12 mouse cellular contexts compared by ENCODE assay signal in genomic region chr9:105697764-105698396, GRCm38 (mm10). TPM values are rescaled to one million over a fixed set of nuclear protein-coding genes. Genes with fewer than 3 reads are reported as not detected.
A peak's percentile ranks its signal among the peaks of the same experiment; 100 is the strongest.
DNase-seq lines count a peak whose midpoint lies in the region; ATAC-seq and TF ChIP-seq lines count a peak whose summit lies in the region.
"Had no signal": no experiment of that assay in that cellular context is flagged by ENCODE, and none has a peak within 500 bp of the region (broad histone marks: within the 10 kb centered on the region; RNA-seq: fewer than 3 reads in every experiment).

No protein-coding gene starts in this region.

- no peaks in the 10 kb centered on the region for H3K9me3 ChIP-seq in forebrain, postnatal 0 days (ENCODE audit: low read length)
- H3K9me3 ChIP-seq: liver, embryonic 13.5 days had no signal

- no peak for ATAC-seq in forebrain, postnatal 0 days

- DNase-seq in adrenal gland, adult 2 months: peak; percentile 31
- DNase-seq in adrenal gland, postnatal 4 days (ENCODE audit: low spot score in 2 of 2): no peak
- DNase-seq in brain, adult 2 months (ENCODE audit: low read depth, low spot score): peak; percentile 34
- DNase-seq in heart, postnatal 4 days: peak; percentile 64
- peak; percentile 46 for DNase-seq in lung, postnatal 14 days
- no peak for DNase-seq in cerebellum, postnatal 25 days
- DNase-seq in cerebellum, adult 2 months: no peak
- DNase-seq in forebrain, postnatal 0 days: no peak
- DNase-seq: embryo, embryonic 11 days; gastrocnemius, postnatal 25 days; liver, embryonic 13.5 days; thymus, postnatal 4 days had no signal

- TF ChIP-seq POLR2A in cerebellum, adult 2 months (IDR thresholded peaks at IDR 0.05; ENCODE audit: borderline replicate concordance, insufficient read depth, low read length): no peak

- WGBS in cerebellum, adult 2 months: 29% methylated on average over 9 of the region's 9 CpGs
- WGBS in forebrain, postnatal 0 days: 60% methylated on average over 9 of the region's 9 CpGs

- no peak overlapping the region for H3K27ac ChIP-seq in cerebellum, adult 2 months (ENCODE audit: insufficient read depth, low read length)
- no peak overlapping the region for H3K27ac ChIP-seq in forebrain, postnatal 0 days (ENCODE audit: low read depth, low read length)
- H3K27ac ChIP-seq: liver, embryonic 13.5 days had no signal

- TF ChIP-seq CTCF in cerebellum, adult 2 months (IDR thresholded peaks at IDR 0.05; ENCODE audit: borderline replicate concordance, insufficient read depth, low read depth, low read length): no peak
- TF ChIP-seq CTCF in forebrain, postnatal 0 days (IDR thresholded peaks at IDR 0.05; ENCODE audit: low read depth): no peak

- H3K4me2 ChIP-seq in forebrain, postnatal 0 days (ENCODE audit: low read depth): no peak overlapping the region
- H3K4me2 ChIP-seq: liver, embryonic 13.5 days had no signal

- H3K9ac ChIP-seq in forebrain, postnatal 0 days: no peak overlapping the region
- H3K9ac ChIP-seq: liver, embryonic 13.5 days had no signal

- H3K4me3 ChIP-seq in cerebellum, adult 2 months (replicated peaks; ENCODE audit: insufficient read depth, low read depth, low read length): no peak overlapping the region
- H3K4me3 ChIP-seq in forebrain, postnatal 0 days (ENCODE audit: low read depth, low read length): no peak overlapping the region
- H3K4me3 ChIP-seq: liver, embryonic 13.5 days had no signal

- no peaks in the 10 kb centered on the region for H3K4me1 ChIP-seq in cerebellum, adult 2 months (ENCODE audit: control insufficient read depth, insufficient read depth, low read length)
- 0 out of 2 replicates have a peak, but pooled peaks cover 4% of the 10 kb centered on the region for H3K4me1 ChIP-seq in forebrain, postnatal 0 days (ENCODE audit: insufficient read depth)
- H3K4me1 ChIP-seq: liver, embryonic 13.5 days had no signal

- no peaks in the 10 kb centered on the region for H3K27me3 ChIP-seq in cerebellum, adult 2 months (ENCODE audit: control insufficient read depth, insufficient read depth, low read length)
- no peaks in the 10 kb centered on the region for H3K27me3 ChIP-seq in forebrain, postnatal 0 days (ENCODE audit: insufficient read depth, low read length)
- H3K27me3 ChIP-seq: liver, embryonic 13.5 days had no signal

- H3K36me3 ChIP-seq in forebrain, postnatal 0 days (ENCODE audit: insufficient read depth): no peaks in the 10 kb centered on the region
- H3K36me3 ChIP-seq: liver, embryonic 13.5 days had no signal

RNA-seq across cellular contexts. Expression of gene Pik3r4, which starts 55.1 kb away (rescaled TPM):
- 10 to 100 TPM; 36.1 to 36.6 TPM for total RNA-seq in adrenal gland, adult 2 months (2021)
- 24.1 and 29.2 TPM in 2 replicates for polyA plus RNA-seq in adrenal gland, adult 2 months (2012; rRNA removed)
- 10 to 100 TPM; 43.9 to 45.6 TPM for total RNA-seq in adrenal gland, postnatal 4 days (2021)
- total RNA-seq in heart, postnatal 4 days (2021): 10 to 100 TPM; 21.0 to 23.5 TPM
- polyA plus RNA-seq in cerebellum, adult 2 months (2012; rRNA removed): 24.5 and 24.8 TPM in 2 replicates
- total RNA-seq in forebrain, postnatal 0 days (2014; rRNA removed): 19.1 and 20.8 TPM in 2 replicates
- 11.2 and 12.9 TPM in 2 replicates for polyA plus RNA-seq in forebrain, postnatal 0 days (2015; fragmentation: Nextera tagmentation; extraction: Ambion mirVana)

Comparison
In these comparisons a context has a peak if more than half of its experiments do, and no peak if none do; other contexts are left out.
1. DNase-seq: peak in adrenal gland, adult 2 months (single experiment), brain, adult 2 months (single experiment), heart, postnatal 4 days (single experiment) and lung, postnatal 14 days (single experiment); none in adrenal gland, postnatal 4 days (0 of 2), cerebellum, postnatal 25 days (0 of 2), cerebellum, adult 2 months (0 of 2) and forebrain, postnatal 0 days (single experiment).